In genomic region chr16:77076954-77077735, GRCm38 (mm10) we compare ENCODE assay signal across 7 mouse cellular contexts.
DNase-seq lines count a peak whose midpoint lies in the region.

No protein-coding gene starts in this region.

- intact Hi-C loops in left cerebral cortex, postnatal 4 days (cut with DNase I): no loop called here

- DNase-seq in left cerebral cortex, adult 11 months (ENCODE audit: low spot score): peak; percentile 22
- DNase-seq in left cerebral cortex, postnatal 4 days: no peak
- peak; percentile 16 to 20 for DNase-seq in cerebellum, postnatal 10 days
- peak; percentile 43 to 57 for DNase-seq in left cerebral cortex, adult 18-20 months (ENCODE audit: low spot score in 2 of 2)
- DNase-seq in telencephalon, adult 2 months (ENCODE audit: low read depth, low spot score): peak; percentile 63
- DNase-seq in neural tube, embryonic 10.5 days (ENCODE audit: extremely low spot score, low spot score): no peak
- no peak for DNase-seq in adrenal gland, adult (ENCODE audit: inconsistent age in 2 of 2, low spot score in 1 of 2)

Comparison
In these comparisons a context has a peak if more than half of its experiments do, and no peak if none do; other contexts are left out.
1. DNase-seq: peak in left cerebral cortex, adult 11 months (single experiment), cerebellum, postnatal 10 days (2 of 2), left cerebral cortex, adult 18-20 months (2 of 2) and telencephalon, adult 2 months (single experiment); none in left cerebral cortex, postnatal 4 days (single experiment), neural tube, embryonic 10.5 days (single experiment) and adrenal gland, adult (0 of 2).